Mouse (Mus musculus) neutrophil, adult 65 days (primary cell): Measurements from ENCODE around the gene AB124611. TPM values are rescaled to one million over a fixed set of nuclear protein-coding genes. Genes with fewer than 3 reads are reported as not detected.

ENCODE experiments used
- total RNA-seq: library from RNA; stranded (reverse); gene quantifications from 2 replicates; pipeline ENCODE4 v1.2.4, GENCODE M21; 2023

Gene AB124611
- 229 and 277 TPM in 2 replicates for total RNA-seq

DNA sequence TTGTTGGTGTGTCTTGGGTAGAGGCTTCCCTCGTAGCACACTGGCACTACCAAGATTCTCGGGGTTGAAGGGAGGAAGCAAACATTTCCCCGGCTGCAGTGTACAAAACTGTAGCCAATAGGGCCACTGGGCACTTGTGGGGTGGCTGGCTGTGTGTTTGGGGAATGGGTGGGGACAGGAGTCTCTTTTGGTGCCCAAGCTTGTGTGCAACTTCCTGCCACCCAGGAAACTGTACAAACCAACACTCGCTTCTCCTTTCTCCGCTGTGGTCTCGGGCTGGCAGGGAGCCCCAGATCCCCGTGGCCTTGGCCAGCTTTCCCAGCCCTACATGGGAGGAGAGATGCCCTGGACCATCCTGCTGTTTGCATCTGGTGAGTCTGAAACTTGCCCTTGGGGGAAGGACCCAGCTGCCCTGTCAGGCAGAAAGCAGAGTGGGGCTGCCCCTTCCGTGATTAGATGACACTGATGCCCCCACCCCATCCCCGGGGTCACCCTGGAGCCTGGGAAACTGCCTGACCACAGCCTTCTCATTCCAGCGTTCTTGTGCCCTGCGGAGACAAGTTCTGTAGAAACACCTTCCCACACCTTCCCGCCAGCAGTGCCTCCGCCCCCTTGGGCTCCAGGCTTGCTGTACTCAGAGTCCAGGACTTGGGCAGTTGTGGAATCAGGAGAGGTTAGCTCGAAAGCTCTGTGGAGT lies at the start of gene AB124611:
Gene AB124611, plus strand, starts transcription at position 240 of the 697 bp plus-strand sequence.

DNA sequence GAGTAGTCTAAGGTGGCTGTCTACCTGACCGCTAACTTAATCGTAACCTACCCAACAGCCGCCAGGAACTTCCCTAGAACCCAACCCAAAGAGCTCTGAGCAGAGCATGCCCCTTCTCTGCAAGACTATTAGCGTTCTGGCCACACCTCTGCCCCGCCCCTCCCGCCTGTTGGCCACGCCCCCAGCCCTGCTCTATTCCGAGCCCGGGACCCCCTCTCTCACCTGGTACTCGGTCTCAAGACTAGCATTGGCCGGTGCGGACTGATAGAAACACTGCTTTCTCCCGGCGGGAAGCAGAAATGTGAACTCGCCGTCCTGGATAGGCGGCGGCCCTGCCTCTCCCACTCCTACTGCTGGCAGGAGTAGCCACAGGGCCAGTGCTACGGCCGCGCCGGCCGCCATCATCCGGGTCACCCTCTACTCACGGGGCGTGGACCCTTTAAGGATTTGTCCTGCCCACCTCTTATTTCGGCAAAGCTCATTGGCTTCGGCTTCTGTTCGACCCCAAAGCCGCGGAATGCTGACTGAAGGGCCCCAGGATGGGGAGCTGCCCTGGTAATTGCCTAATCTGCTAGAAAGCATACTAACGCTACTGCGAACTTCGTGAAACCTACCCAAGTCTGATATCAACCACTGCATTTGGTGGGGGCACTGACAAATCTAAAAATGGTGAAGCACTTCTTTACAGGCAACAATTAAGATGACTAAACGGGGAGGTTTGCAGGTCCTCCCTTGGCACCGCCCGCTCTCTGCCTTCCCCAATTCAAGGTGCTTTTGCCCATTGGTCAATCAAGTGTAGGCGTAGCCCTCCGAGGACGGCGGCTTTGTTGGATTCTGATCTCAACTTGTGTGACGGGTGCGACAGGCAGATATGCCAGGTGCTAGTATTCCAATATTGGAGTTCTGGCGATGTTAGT lies 15.9 kb upstream of the AB124611 start, which contains the start of gene Tmed1:
Gene Tmed1, minus strand, starts transcription at position 481 of the 917 bp plus-strand sequence.

DNA sequence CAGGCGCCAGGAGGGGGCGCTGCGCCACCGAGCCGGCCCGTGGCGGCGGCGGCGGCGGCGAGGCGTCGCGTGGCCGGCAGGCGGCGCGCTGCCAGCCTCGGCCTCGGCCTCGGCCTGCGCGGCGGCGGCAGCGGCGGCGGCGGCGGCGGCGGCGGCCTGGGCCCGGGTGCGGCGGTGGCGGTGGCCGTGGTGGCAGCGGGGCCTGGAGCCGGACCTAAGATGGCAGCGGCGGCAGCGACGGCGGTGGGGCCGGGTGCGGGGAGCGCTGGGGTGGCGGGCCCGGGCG lies 20.8 kb downstream of the AB124611 start, which contains the start of gene Carm1:
Gene Carm1, plus strand, starts transcription at position 106 of the 286 bp plus-strand sequence.

DNA sequence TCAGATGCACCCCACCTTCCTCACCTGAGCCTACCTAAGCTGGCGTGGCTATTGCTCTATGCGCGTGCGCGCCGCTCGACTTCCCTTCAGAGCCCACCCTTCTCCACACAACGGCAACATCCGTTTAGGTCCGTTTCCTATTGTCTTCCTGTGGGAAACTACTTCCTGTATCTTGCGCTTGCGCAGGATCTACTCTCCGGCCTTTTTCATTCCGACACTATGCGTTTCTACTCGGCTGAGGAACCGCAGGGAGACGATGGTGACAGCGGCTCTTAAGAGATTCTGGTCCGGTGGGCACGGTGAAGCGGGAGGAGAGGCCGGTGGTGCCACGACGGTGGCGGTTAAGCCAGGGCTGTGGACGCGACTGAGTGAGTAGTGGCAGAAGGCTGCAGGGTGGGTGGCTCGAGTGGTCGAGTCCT lies 66.7 kb downstream of the AB124611 start, which contains the start of the genes Timm29 and Yipf2:
Gene Timm29, plus strand, starts transcription at position 20 of the 419 bp plus-strand sequence.
Gene Yipf2, minus strand, starts transcription at position 126 of the 419 bp plus-strand sequence.

Other genes with a start within 250 kb of the AB124611 start
- gene Kri1, start 238.2 kb upstream of the AB124611 start, total RNA-seq: 85.9 and 120 TPM in 2 replicates
- gene Cdkn2d, start 234.8 kb upstream of the AB124611 start, total RNA-seq: 134 and 138 TPM in 2 replicates
- gene Ap1m2, start 213.8 kb upstream of the AB124611 start, total RNA-seq: 3.1 and 4.9 TPM in 2 replicates
- gene Slc44a2, start 205.5 kb upstream of the AB124611 start, total RNA-seq: 108 and 125 TPM in 2 replicates
- 44.6 and 51.6 TPM in 2 replicates for gene Ilf3, start 158.3 kb upstream of the AB124611 start, total RNA-seq
- gene Qtrt1, start 114.3 kb upstream of the AB124611 start, total RNA-seq: 26.3 and 30.6 TPM in 2 replicates
- 246 and 306 TPM in 2 replicates for gene Dnm2, start 101.3 kb upstream of the AB124611 start, total RNA-seq
- gene Tmed1, start 15.9 kb upstream of the AB124611 start, total RNA-seq: 4.2 and 5.8 TPM in 2 replicates
- 23.2 and 33.9 TPM in 2 replicates for gene Carm1, start 20.7 kb downstream of the AB124611 start, total RNA-seq
- gene Timm29, start 66.5 kb downstream of the AB124611 start, total RNA-seq: 18.8 and 28.2 TPM in 2 replicates
- gene Yipf2, start 66.7 kb downstream of the AB124611 start, total RNA-seq: 6.8 and 7.3 TPM in 2 replicates
- gene Smarca4, start 90.0 kb downstream of the AB124611 start, total RNA-seq: 54.0 and 58.7 TPM in 2 replicates
- 79.0 and 91.2 TPM in 2 replicates for gene Ldlr, start 197.3 kb downstream of the AB124611 start, total RNA-seq
- gene Spc24, start 234.1 kb downstream of the AB124611 start, total RNA-seq: 25.6 and 32.9 TPM in 2 replicates